Mouse (Mus musculus): ENCODE measurements around the gene Hoxa2.

Gene Hoxa2

DNA sequence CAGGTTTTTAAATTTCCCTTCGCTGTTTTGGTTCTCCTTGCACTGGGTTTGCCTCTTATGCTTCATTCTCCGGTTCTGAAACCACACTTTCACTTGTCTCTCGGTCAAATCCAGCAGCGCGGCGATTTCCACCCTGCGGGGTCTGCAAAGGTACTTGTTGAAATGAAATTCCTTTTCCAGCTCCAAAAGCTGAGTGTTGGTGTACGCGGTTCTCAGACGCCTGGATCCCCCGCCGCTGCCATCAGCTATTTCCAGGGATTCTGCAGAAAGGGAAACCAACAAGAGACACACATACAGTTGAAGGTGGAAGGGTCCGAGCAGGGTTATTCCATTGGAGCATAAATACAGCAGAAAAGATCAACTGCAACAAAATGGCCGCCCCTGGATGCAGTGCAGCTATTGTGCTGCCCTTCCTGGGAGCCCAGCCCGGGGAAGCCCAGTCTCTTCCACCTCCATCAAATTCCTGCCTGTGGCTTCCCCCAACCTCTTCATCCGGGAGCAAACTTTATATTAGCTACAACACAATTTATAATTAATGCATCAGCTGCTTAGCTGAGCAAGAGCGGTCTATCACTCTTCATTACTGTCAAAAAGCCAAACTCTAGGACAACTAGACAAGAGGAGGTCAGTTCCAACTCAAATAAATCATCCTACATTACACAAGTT is 1.1 kb downstream of the Hoxa2 start:
- no peak for DNase-seq (ENCODE audit: low spot score)

DNA sequence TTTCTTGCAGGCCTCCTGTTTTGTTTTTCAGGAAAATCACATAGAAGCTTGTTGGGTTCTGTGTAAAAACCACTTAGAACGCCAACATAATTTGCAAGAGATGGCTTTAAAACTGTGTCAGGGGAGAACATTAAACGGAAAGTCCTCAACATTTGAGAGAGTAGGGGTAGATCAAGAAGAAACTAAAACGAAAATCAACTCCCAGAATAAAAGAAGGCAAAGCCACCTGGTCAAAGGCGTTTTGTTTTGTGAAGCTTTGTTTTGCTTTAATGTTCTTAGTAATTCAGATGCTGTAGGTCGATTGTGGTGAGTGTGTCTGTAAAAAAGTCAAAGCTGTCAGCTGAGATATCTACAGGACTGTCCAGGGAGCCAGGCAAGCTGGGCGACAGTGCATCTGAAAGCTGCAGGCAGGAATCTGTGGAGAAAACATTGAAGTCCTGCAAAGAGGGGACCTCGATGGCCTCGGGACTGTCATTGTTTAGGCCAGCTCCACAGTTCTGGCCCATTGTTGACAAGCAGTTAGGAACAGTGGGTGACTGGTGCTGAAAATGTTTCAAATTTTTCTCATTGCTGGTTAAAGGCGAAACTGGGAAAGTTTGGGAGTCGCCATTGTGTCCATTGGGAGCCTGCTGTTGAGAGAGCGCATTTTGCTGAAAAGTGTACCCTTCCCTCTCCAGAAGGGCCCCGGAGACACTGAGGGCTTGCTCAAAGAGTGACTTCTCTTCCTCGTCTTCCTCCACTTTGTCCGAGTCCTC is 1.8 kb downstream of the Hoxa2 start:
- no peak for DNase-seq (ENCODE audit: low spot score)

DNA sequence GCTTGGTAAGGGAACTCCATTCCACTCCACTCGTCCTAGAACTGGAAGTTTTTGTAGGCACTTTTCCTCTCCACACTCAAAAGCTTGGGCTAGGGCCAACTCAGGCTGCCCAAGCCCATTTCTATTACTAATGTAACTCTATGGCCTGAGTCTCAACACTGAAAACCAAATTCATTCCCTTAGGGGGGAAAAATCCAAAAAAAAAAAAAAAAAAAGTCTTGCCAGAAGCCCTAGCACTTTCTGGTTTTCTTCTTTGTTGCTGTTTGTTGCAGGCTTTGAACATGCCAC is 2.6 kb downstream of the Hoxa2 start:
- DNase-seq (ENCODE audit: low spot score), result no peak

DNA sequence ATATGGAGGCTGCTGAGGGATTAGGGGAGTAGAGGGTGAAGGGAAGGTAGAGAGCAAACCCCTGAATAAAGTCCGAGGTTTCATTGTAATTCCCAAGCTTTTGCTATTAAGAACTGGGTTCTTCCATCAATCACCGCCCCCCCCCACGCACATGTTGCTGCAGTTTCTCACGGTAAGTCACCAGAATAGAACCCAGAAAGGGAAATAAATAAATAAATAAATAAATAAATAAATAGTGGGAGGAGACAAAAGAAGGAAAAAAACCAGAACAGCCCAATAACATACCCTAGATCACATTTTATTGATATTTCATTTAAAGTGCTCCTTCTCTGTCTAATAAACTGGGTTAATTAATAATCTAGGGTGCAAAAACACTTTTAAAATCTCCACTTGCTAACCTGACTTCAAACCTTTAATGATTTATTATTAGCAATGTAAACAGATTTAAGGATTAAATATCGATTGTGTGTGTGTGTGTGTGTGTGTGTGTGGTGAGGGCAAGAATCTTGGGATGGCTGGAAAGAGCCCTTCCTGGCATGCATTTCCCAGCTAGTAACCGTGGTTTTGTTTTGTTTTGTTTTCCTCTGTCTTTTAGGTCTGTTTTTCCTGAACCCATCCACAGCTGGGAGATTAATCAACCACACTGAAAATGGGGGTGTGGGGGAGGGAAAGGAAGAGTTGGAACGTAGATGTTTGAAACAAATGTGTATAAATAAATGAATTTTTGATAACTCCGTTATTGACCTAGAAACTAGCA is 3.1 kb downstream of the Hoxa2 start:
- DNase-seq (ENCODE audit: low spot score), result no peak

DNA sequence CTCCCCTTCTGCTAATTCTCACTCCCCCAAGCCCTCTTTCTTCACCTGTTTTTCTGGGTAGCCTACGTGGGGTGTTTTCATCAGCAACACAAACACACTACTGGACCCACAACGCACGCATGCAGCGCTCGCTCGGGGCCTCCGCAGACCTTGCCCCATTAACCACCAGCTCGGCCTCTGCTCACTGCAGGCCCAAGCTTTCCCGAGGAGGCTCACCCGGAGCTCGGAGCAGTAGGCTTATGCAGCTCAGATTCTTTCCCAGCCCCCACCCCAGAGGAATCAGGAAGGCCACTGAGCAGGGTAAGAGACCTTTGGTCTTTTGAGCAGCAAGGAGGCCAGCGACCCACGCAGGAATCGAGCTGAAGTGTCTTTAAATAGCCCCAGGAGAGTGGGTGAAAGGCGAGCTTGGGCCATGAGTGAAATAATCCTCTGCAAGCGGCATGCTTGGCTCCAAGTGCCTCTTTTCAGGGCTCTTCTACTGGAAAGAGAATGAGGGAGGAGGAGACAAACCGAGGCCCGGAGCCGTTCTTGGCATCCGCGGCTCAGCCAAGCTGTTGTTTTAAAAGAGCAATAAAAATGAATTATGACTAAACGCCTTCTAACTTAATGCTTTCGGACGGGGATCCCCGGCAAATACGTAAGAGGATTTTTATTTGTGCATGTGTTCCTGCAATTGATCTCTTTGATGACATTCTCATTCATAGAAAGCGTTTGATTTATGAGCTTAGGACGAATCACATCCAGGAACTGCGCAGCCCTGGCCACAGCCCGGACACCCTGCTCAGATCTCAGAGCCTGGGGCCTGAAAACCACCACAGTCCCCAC is 3.9 kb downstream of the Hoxa2 start:
- no peak for DNase-seq (ENCODE audit: low spot score)

DNA sequence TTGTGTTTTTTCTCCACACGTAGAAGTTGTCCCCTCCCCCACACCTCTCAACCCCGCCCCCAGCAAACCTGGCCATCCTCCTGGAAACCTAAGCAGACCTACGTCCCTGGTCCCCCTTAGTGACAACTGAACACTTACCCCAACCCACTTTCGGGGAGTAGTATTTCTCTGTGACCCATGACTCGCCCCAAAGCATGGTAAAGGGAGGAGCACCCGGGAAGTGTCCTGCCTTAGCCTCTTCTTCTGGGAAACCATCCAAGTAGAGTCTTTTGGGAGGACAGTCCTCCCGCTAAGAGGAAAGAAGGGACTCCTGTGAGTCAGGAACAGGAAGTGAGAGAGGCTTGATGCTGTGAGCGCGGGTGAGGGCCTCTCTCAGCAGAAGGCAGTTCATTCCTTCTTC is 4.7 kb downstream of the Hoxa2 start:
- no peak for DNase-seq (ENCODE audit: low spot score)

DNA sequence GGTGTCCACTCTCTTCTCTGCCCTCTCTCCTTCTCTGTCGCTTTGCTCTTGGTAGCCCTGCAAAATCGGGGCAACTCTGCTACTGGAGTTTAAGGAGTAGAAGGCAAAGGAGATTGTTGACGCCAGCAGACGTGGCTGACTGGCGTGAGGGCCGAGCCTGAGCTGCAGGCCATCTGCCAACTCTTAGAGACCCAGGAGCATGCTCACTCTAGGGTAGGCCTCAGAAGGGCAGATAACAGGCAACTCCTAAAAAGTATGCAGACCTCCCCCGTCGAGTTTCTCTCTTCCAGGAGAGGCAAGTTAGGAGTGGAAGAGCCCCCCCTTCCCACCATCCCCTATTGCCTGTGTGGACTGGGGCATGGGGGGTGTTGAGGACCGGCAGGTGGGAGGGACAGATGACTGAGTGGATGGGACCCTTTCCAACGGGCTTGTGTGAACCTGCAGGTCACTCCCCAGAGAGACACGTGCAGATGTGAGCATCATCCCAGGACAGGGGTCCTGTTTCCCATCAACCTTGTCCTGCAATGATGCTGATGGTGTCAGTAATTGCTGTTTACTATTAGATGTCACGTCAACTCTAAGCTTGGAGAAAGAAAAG is 5.4 kb downstream of the Hoxa2 start:
- DNase-seq (ENCODE audit: low spot score), result no peak

DNA sequence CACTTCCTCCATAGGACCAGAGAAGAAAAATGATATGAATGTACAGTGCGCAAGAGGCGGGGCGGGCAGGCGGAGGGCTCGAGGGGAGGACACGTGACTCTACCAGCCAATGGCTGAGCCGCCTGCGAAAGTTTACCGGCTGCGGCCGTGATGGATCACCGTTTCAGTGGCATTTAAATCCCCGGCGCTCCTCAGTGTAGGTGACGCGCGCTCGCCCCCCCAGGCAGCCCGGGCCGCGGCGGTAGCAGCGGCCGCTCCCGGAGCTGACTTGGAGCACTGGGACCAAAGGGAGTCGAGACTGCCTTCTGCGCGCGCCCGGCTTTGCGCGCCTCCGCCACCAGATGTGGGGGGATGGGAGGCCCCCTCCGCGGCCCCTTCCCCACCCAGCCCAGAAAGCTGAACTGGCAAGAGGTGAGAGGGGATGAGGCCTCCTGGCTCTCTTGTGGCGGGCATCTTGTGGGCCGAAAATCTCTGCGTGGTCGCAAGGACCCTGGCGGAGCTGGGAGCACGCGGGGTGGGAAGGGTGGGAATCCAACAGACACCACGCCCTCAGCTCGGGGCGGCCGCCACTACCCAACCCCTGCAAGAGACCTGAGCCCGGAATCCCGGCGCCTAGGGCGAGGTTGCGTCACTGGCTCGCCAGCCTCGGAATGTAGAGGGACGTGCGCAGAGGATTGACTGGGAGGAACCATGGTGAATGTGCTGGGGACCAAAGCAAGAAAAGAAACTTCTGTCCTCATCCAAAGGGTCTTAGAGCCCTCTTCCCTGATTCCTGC is 6.2 kb downstream of the Hoxa2 start, which contains the start of gene Hoxa1:
Hoxa1 (minus strand) TSS at position 42 of the 776 bp plus-strand sequence.
- DNase-seq (ENCODE audit: low spot score), result no peak

DNA sequence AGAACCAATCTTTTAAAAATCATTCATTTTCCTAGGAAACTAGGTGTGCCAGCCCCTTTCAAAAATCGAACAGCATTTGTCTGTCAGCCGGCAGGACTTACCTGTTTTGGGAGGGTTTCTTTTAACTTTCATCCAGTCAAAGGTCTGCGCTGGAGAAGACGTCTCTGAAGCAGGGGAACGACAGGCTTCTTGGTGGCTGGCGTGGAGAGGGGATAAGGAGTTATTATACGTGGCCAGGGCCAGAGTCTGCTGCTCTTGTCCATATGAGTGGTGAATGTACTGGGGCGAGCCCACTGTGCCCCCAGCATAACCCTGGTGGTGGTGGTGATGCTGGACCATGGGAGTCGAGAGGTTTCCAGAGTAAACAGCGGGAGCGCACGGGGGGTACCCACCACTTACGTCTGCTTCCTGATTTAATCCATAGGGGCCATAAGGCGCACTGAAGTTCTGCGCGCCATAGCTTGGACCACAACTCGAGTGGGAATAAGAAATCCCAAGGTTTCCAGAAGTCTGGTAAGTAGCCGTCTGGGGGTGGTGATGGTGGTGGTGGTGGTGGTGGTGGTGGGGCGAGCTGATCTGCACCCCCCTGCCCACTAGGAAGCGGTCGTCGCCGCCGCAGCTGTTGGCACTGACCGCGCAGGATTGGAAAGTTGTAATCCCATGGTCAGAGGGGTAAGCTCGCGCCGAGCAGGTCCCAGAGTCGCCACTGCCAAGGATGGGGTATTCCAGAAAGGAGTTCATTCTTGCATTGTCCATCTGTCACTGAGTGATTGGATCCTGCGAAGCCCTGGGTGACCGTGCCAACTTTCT is 7.0 kb downstream of the Hoxa2 start:
- no peak for DNase-seq (ENCODE audit: low spot score)

DNA sequence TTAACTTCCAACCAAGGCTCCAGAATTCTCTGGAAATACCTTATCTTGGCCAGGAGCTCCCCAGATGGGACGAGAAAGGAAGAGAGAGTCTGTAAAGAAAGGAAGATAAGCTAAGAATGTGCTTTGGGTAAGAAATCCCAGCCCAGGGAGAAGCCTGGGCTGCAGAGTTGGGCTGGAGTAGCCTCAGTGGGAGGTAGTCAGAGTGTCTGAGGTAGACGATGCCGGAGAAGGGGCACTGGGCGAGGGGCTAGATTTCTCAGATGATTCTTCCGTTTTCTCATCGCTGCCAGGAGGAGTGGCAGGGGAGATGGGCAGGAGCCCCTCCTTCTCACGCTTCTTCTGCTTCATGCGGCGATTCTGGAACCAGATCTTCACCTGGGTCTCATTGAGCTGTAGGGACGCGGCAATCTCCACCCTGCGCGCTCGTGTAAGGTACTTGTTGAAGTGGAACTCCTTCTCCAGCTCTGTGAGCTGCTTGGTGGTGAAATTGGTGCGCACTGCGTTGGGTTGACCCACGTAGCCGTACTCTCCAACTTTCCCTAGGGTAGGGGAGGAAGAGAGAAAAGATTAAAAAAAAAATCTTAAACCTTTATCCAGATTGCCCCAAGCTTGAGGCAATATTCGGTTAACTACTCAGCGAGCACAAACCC is 8.0 kb downstream of the Hoxa2 start:
- no peak for DNase-seq (ENCODE audit: low spot score)

DNA sequence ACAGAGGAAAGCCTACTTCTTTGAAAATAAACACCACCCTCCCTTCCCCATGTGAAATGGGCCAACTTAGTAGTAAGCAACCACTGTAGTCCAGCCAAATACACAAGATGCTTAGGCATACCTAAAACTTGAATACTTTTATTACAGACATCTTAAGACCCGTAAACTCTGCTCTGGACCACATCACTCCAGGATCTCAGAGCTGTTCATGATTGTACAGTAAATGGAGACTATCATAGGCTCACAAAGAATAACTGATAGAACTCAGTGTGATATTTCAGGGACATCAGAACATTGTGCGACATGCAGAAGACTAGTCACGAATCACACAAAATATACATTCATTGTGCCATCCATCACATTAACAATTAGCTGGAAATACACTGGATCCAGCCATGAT is 9.2 kb downstream of the Hoxa2 start:
- DNase-seq (ENCODE audit: low spot score), result no peak

DNA sequence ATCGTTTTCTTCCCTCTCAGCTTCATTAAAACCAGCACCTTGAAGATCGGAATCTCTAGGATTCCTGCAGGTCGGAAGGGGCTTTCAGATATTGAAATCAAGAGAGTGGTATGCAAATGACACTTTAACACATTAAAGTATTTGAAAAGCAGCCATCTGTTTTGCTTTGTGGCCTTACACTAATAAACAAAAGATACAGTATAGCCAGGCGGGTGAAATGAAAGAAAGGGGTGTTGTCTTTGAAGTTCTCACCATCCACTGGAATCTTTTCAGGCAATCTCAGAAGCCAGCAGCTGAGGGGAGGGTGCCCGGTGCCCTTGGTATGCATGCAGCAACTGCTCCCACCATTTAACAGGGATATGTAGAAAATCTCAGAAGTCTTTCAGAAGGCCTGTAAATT is 10.6 kb downstream of the Hoxa2 start:
- no peak for DNase-seq (ENCODE audit: low spot score)

DNA sequence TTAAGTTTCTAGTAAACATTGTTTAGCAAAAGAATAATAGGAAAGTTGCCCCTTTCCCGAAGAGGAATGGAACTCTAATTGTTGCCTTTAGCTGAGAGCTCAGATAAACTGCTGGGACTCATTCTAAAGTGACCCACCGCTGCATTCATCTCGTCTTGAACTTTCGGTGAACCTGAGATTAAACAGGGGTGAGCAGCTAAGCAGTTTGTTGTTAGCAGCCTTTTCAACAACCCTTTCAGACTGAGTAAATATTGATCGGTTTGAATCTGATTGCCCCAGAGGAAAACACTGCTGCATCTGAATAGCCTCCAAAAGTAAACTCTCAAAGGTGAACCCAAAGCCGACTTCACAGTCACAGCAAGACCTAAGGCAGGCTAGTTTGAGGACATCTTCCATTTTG is 11.4 kb downstream of the Hoxa2 start:
- DNase-seq (ENCODE audit: low spot score), result no peak

DNA sequence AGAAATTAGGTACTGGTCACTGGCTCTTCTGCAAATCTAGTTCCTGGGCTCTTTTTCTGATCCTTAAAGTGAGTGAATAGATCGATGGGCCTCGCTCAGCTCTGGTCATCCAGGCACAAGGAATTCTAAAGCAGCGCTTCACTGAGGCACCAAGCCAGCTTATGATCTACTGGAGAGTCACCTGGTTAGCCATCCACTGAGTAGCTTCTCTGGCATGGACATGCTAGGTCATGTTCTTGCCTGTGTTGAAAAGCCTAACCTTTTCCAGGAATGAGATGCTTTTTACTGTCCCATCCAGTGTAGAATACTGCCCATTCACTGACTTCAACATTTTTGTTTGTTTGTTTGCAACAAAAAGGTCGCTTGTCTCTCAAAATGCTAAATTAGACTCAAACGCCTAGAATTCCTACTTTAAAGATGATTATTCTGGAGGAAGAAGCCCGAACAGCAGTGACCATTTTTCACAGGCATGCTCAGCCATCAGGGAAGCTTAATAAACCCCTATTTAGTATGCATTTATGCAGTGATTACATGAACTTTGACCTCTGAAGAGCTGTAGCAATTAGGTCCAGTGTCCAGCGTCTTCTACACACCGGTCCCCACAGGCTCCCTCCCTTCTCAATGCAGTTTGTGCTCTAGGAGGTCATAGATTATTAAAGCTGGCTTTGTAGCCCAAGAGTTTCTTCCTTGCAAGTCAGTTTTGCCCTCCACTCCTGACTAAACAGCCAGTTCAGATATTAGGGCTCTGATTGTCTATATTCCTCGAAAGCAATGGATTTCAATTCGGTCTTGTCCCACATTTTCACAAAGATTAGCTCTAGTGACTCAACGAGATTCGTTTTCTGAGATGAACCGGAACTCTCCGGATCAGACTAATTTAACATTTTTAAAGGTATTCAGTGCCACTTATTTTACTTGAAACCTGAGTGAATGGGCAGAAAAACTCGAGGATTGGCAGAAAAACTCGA is 12.1 kb downstream of the Hoxa2 start:
- no peak for DNase-seq (ENCODE audit: low spot score)

DNA sequence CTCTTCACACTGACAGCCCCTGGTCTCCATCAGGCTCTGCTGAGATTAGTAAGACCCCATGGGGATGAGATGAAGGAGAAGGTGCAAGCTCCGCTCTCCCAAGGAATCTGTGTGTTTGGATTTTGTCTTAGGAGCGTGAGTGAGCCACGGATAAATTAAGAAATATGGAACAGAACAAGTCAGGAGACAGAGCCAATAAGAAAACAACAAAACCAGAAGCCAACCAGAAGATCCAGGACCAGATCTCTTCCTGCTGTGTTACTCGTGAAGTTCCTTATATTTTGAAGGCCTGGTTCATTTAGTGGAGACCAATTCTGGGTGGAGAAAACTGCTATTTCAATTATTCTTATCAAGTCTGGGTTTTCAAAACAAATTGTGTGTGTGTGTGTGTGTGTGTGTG is 13.1 kb downstream of the Hoxa2 start:
- DNase-seq (ENCODE audit: low spot score), result no peak

DNA sequence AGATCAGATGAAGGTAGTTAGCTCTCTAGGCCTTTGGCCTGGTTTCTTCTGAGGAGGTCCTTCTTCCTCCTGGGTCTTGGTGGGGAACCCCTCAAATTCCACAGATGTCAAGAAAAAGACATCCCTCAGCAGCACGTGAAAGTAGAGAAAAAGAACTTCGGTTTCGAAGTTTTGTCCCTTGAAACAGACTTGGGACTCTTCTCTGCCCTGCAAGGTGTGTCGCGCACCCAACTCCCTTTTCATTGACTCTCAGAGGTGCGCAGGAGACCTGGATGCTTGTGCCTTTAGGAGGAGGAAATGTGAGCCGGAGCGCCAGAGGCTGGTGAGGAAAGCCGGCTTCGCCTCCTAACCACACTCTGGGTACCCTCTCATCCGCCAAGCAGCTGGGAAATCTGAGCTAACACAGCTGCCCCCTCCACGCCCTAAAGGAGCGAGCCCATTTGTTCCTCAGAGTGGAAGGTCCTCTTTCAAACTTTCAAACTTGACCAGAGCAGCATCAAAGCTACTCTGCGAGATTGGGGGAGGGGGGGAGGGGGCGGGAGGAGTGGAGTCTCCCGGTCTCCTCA is 14.1 kb downstream of the Hoxa2 start:
- no peak for DNase-seq (ENCODE audit: low spot score)

DNA sequence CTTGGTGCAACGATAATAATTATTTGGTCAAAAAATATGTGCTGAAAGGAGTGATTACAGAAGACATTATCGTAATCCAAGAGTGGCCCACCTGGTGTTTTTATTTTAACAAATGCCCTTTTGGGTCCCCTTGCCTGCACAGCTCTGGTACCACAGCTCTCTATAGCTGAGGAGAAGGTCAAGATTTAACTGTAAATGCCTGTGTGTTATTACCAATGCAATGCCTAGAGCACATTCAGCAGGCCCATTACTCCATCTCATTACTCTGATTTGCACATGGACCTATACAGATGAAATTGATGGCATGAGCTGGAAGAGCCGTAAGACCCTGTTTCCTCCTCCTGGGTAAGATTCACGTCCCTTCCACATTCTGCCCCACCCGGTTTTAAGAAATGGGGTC is 25.5 kb downstream of the Hoxa2 start:
- DNase-seq (ENCODE audit: low spot score), result no peak

DNA sequence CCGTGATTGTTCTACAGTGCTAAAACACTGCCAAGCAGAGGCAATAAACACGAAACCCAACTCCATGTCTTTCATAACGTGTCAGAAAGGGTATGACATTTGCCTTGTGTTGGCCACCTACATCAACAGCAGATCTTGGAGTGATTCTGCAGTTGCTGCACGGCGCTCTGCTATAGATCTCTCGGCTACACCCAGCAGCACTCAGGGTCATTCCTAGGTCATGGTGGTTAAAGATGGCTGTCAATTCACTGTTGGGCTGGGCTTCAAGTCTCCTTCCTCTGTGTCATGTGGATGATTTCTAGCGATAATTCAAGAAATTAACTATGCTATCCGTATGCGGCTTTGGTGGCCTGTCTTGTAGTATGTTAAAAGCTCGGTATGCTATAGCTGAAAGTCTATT is 26.1 kb downstream of the Hoxa2 start:
- no peak for DNase-seq (ENCODE audit: low spot score)

Measured in left cerebral cortex, adult 11 months (tissue).